Mouse (Mus musculus): Measurements from ENCODE around the gene Stam2. TPM values are rescaled to one million over a fixed set of nuclear protein-coding genes. Genes with fewer than 3 reads are reported as not detected.

Gene Stam2
- polyA plus RNA-seq, 1 experiment: 12.9 TPM

DNA sequence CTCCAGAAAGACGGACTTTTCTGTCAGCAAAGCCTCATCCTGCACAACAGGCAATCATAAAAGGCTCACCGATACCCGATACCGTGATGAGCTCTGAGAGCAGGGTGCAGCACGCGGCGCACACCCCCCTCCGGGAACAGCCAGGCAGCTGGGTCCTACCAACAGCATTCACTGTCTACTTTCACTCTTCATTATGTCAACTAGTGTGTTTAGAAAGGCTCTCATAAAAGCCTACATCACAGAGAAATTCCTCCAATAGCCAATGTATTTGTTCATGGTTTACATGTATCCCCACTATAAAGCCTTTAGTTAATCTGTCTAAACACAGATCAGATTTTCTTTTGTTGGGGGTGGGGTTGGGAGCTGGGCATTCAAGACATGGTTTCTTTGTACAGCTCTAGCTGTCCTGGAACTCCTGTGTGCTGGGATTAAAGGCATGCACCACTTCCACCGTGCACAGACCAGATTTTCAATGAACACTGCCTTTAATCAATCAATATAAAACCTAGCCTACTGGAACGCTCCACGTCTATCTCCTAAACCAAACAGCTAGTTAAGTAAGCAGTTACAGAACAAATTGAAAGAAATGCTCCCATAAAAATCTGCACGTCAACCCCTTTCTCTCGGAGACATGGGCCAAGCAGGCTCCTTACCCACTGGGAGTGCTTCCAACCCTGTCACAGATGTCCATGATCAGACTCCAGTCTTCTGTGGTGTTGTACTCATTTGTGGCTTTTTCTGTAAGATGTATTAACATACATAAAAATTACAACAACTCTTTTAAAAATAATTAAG, 21.7 kb downstream of the Stam2 start:
- H3K36me3 ChIP-seq (ENCODE audit: control insufficient read depth, insufficient read depth): peaks cover 9% of the 10 kb centered on the region
- peaks cover 35% of the 10 kb centered on the region for H3K79me2 ChIP-seq (ENCODE audit: control insufficient read depth, insufficient read depth)
- H3K4me3 ChIP-seq (ENCODE audit: insufficient read depth, poor library complexity, severe bottlenecking): no peak overlapping the region
- H3ac ChIP-seq (ENCODE audit: control insufficient read depth, insufficient read length, low read depth): no peak overlapping the region
- no peaks in the 10 kb centered on the region for H3K27me3 ChIP-seq (ENCODE audit: control insufficient read depth, insufficient read depth, insufficient read length)
- peaks cover 14% of the 10 kb centered on the region for H3K79me3 ChIP-seq (ENCODE audit: low read depth)
- TF ChIP-seq MAX (IDR thresholded peaks at IDR 0.05): no peak
- TF ChIP-seq MYOG (IDR thresholded peaks at IDR 0.05; ENCODE audit: control insufficient read depth, extremely low read depth, insufficient read length): no peak
- no peak for TF ChIP-seq MYOD1 (IDR thresholded peaks at IDR 0.05; ENCODE audit: control insufficient read depth, insufficient read length, low read depth)
- TF ChIP-seq FOSL1 (IDR thresholded peaks at IDR 0.05; ENCODE audit: insufficient read depth, low read length, poor library complexity, severe bottlenecking): no peak
- TF ChIP-seq USF1 (IDR thresholded peaks at IDR 0.05; ENCODE audit: low read depth): no peak
- TF ChIP-seq CEBPB (IDR thresholded peaks at IDR 0.05; ENCODE audit: low read depth): no peak
- no peak for TF ChIP-seq CTCF (IDR thresholded peaks at IDR 0.05; ENCODE audit: control insufficient read depth, insufficient read depth, insufficient read length)

DNA sequence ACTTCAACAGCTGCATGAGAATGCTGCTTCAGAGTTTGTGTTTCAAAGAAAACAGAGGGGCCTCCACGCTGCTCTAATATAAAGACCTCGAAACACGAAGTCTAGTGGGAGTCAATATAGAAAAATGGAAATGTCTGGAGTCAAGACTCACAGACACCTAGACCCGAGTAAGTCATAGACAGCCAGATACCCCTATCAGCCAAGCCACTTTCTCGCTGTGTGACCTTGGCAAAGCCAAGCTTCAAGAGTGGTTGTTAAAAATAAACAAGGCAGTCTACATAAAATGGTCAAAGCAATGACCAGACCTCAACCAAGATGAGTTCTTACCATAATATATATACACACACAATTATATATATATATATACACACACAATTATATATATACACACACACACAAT, 25.0 kb downstream of the Stam2 start:
- TF ChIP-seq MYOG (IDR thresholded peaks at IDR 0.05; ENCODE audit: control insufficient read depth, extremely low read depth, insufficient read length) (no peak), MAX (IDR thresholded peaks at IDR 0.05) (no peak), MYOD1 (IDR thresholded peaks at IDR 0.05; ENCODE audit: control insufficient read depth, insufficient read length, low read depth) (no peak), FOSL1 (IDR thresholded peaks at IDR 0.05; ENCODE audit: insufficient read depth, low read length, poor library complexity, severe bottlenecking) (no peak), USF1 (IDR thresholded peaks at IDR 0.05; ENCODE audit: low read depth) (no peak), CTCF (IDR thresholded peaks at IDR 0.05; ENCODE audit: control insufficient read depth, insufficient read depth, insufficient read length) (no peak), CEBPB (IDR thresholded peaks at IDR 0.05; ENCODE audit: low read depth) (no peak)
- H3K79me2 ChIP-seq (ENCODE audit: control insufficient read depth, insufficient read depth): peaks cover 9% of the 10 kb centered on the region

DNA sequence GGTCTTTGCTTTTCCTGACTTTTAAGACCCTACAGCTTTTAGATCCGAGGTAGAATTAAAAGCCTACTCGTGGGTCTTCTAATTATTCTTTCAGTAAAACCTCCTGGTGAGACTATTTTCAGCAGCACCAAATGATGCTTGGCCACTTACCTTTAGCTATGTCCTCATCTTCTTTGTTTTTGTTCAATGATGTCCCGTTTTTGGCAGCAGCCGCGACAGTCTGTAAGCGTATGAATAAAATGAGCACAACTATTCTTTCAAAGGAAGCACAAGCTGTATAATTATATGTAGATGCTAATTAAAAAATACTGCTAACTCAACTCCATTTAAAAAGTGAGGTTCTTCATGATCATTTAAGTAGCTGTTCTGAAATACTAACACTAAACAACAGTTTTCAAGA, 26.5 kb downstream of the Stam2 start:
- no peak overlapping the region for H3ac ChIP-seq (ENCODE audit: control insufficient read depth, insufficient read length, low read depth)
- peaks cover 28% of the 10 kb centered on the region for H3K36me3 ChIP-seq (ENCODE audit: control insufficient read depth, insufficient read depth)
- H3K79me3 ChIP-seq (ENCODE audit: low read depth): peaks cover 1% of the 10 kb centered on the region
- no peak overlapping the region for H3K4me3 ChIP-seq (ENCODE audit: insufficient read depth, poor library complexity, severe bottlenecking)
- H3K27me3 ChIP-seq (ENCODE audit: control insufficient read depth, insufficient read depth, insufficient read length): no peaks in the 10 kb centered on the region
- TF ChIP-seq MYOD1 (IDR thresholded peaks at IDR 0.05; ENCODE audit: control insufficient read depth, insufficient read length, low read depth): no peak
- no peak for TF ChIP-seq CEBPB (IDR thresholded peaks at IDR 0.05; ENCODE audit: low read depth)
- TF ChIP-seq USF1 (IDR thresholded peaks at IDR 0.05; ENCODE audit: low read depth): no peak
- no peak for TF ChIP-seq CTCF (IDR thresholded peaks at IDR 0.05; ENCODE audit: control insufficient read depth, insufficient read depth, insufficient read length)
- no peak for TF ChIP-seq FOSL1 (IDR thresholded peaks at IDR 0.05; ENCODE audit: insufficient read depth, low read length, poor library complexity, severe bottlenecking)
- no peak for TF ChIP-seq MYOG (IDR thresholded peaks at IDR 0.05; ENCODE audit: control insufficient read depth, extremely low read depth, insufficient read length)
- TF ChIP-seq MAX (IDR thresholded peaks at IDR 0.05): no peak
- H3K79me2 ChIP-seq (ENCODE audit: control insufficient read depth, insufficient read depth): no peaks in the 10 kb centered on the region

More for the DNA sequence above, 25.0 kb downstream of the Stam2 start:
- peaks cover 32% of the 10 kb centered on the region for H3K36me3 ChIP-seq (ENCODE audit: control insufficient read depth, insufficient read depth)
- no peaks in the 10 kb centered on the region for H3K27me3 ChIP-seq (ENCODE audit: control insufficient read depth, insufficient read depth, insufficient read length)
- H3ac ChIP-seq (ENCODE audit: control insufficient read depth, insufficient read length, low read depth): no peak overlapping the region
- peaks cover 1% of the 10 kb centered on the region for H3K79me3 ChIP-seq (ENCODE audit: low read depth)
- no peak overlapping the region for H3K4me3 ChIP-seq (ENCODE audit: insufficient read depth, poor library complexity, severe bottlenecking)

DNA sequence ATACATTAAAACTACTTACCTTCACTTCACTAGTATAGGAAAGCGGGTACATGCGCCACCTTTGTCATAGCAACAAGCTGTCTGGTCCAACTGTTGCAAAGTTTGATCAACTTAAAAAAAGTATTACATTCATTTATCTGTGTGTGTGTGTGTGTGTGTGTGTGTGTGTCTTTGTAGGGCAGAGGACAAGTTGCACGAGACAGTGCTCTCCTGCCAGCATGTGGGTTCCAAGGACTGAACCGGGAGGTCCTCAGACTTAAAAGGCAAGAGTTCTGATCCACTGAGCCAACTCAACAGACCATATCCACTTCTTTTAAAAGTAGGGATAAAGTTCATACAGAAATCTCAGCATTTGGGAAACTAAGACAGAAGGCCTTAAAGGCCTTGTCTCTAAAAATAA, 28.0 kb downstream of the Stam2 start:
- H3K79me2 ChIP-seq (ENCODE audit: control insufficient read depth, insufficient read depth): no peaks in the 10 kb centered on the region
- no peak overlapping the region for H3ac ChIP-seq (ENCODE audit: control insufficient read depth, insufficient read length, low read depth)
- peaks cover 1% of the 10 kb centered on the region for H3K79me3 ChIP-seq (ENCODE audit: low read depth)
- H3K4me3 ChIP-seq (ENCODE audit: insufficient read depth, poor library complexity, severe bottlenecking): no peak overlapping the region
- H3K36me3 ChIP-seq (ENCODE audit: control insufficient read depth, insufficient read depth): peaks cover 28% of the 10 kb centered on the region
- H3K27me3 ChIP-seq (ENCODE audit: control insufficient read depth, insufficient read depth, insufficient read length): no peaks in the 10 kb centered on the region
- TF ChIP-seq USF1 (IDR thresholded peaks at IDR 0.05; ENCODE audit: low read depth): no peak
- no peak for TF ChIP-seq MYOG (IDR thresholded peaks at IDR 0.05; ENCODE audit: control insufficient read depth, extremely low read depth, insufficient read length)

DNA sequence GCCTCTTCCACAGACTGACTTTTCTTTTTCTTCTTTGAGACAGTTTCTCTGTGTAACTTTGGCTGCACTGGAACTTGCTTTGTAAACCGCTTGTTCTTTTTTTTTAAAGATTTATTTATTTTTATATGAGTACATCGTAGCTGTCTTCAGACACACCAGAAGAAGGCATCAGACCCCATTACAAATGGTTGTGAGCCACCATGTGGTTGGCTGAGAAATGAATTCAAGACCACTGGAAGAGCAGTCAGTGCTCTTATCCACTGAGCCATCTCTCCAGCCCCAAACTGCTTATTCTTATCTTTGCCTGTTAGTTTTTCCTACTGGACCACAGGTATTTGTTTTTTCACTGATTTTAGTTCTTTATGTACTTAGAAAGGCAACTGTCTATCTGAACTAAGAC, 31.3 kb downstream of the Stam2 start:
- H3K79me2 ChIP-seq (ENCODE audit: control insufficient read depth, insufficient read depth): no peaks in the 10 kb centered on the region
- H3ac ChIP-seq (ENCODE audit: control insufficient read depth, insufficient read length, low read depth): no peak overlapping the region
- no peaks in the 10 kb centered on the region for H3K27me3 ChIP-seq (ENCODE audit: control insufficient read depth, insufficient read depth, insufficient read length)
- no peak overlapping the region for H3K4me3 ChIP-seq (ENCODE audit: insufficient read depth, poor library complexity, severe bottlenecking)
- TF ChIP-seq MYOD1 (IDR thresholded peaks at IDR 0.05; ENCODE audit: control insufficient read depth, insufficient read length, low read depth): no peak
- TF ChIP-seq USF1 (IDR thresholded peaks at IDR 0.05; ENCODE audit: low read depth): no peak
- no peak for TF ChIP-seq MAX (IDR thresholded peaks at IDR 0.05)
- TF ChIP-seq CTCF (IDR thresholded peaks at IDR 0.05; ENCODE audit: control insufficient read depth, insufficient read depth, insufficient read length): no peak
- TF ChIP-seq MYOG (IDR thresholded peaks at IDR 0.05; ENCODE audit: control insufficient read depth, extremely low read depth, insufficient read length): no peak
- TF ChIP-seq CEBPB (IDR thresholded peaks at IDR 0.05; ENCODE audit: low read depth): no peak
- no peak for TF ChIP-seq FOSL1 (IDR thresholded peaks at IDR 0.05; ENCODE audit: insufficient read depth, low read length, poor library complexity, severe bottlenecking)
- no peaks in the 10 kb centered on the region for H3K79me3 ChIP-seq (ENCODE audit: low read depth)
- H3K36me3 ChIP-seq (ENCODE audit: control insufficient read depth, insufficient read depth): peaks cover 46% of the 10 kb centered on the region

All from C2C12 (cell line).